Mouse (Mus musculus) heart, adult 2 months (tissue): ENCODE data around the gene Cmtm8.

Experiments used
- CTCF ChIP-seq: fragments of 200-600 bp; IDR thresholded peaks from 2 replicates; pipeline ENCODE4 v1.8.1; 2022; ENCODE audit warnings: antibody characterized with exemption, mild to moderate bottlenecking, moderate library complexity
- EP300 ChIP-seq: fragments of 200-500 bp; IDR thresholded peaks from 2 replicates; pipeline ENCODE4 v1.6.1; 2011; ENCODE audit warnings: low read depth, low read length, control low read depth; ENCODE audit not compliant: insufficient read depth
- POLR2A ChIP-seq: fragments of 200-500 bp; IDR thresholded peaks from 2 replicates; pipeline ENCODE4 v1.6.1; 2011; ENCODE audit warnings: mild to moderate bottlenecking, low read depth, low read length, control low read depth; ENCODE audit not compliant: insufficient read depth

- no peak for TF ChIP-seq POLR2A
- TF ChIP-seq EP300 = no peak
- TF ChIP-seq CTCF = no peak
Measured at GRCm38 (mm10) chr9:114842269-114842668, 1.7 kb downstream of the Cmtm8 start.
